Mouse (Mus musculus) midbrain, postnatal 0 days (tissue): ENCODE data around the gene Mxi1. TPM values are rescaled to one million over a fixed set of nuclear protein-coding genes. Genes with fewer than 3 reads are reported as not detected.
A peak's percentile ranks its signal among the peaks of the same experiment; 100 is the strongest.

ENCODE experiments used
- ATAC-seq: fragments of 200-750 bp; cut with Nextera tagmentation; 2 replicates; pipeline ENCODE4 v1.8.0; 2017; ENCODE audit warnings: moderate number of reproducible peaks, mild to moderate bottlenecking, moderate TSS enrichment, moderate library complexity; ENCODE audit not compliant: low FRiP score
- DNase-seq: peaks from one replicate; pipeline ENCODE4 v3.0.0-alpha.2; 2015; ENCODE audit warnings: low spot score
- H3K27ac ChIP-seq: fragments of 300-500 bp; sonication (generic); 2 replicates; pipeline ENCODE4 v1.5.1; 2014; ENCODE audit warnings: low read depth, mild to moderate bottlenecking, low read length, mixed read lengths
- H3K27me3 ChIP-seq: fragments of 300-500 bp; sonication (generic); 2 replicates; pipeline ENCODE4 v1.6.1; 2014; ENCODE audit warnings: low read length, control low read depth, mixed read lengths; ENCODE audit not compliant: insufficient read depth
- H3K36me3 ChIP-seq: fragments of 300-500 bp; sonication (generic); 2 replicates; pipeline ENCODE4 v1.6.1; 2014; ENCODE audit warnings: low read length, control low read depth, mixed read lengths; ENCODE audit not compliant: insufficient read depth
- H3K4me1 ChIP-seq: fragments of 300-500 bp; sonication (generic); 2 replicates; pipeline ENCODE4 v1.6.1; 2014; ENCODE audit warnings: mild to moderate bottlenecking, control low read depth, antibody characterized with exemption, low read length, mixed read lengths; ENCODE audit not compliant: insufficient read depth
- H3K4me2 ChIP-seq: fragments of 300-500 bp; sonication (generic); 2 replicates; pipeline ENCODE4 v1.6.1; 2014; ENCODE audit warnings: low read depth, mild to moderate bottlenecking, low read length, mixed read lengths; ENCODE audit not compliant: poor library complexity, severe bottlenecking
- H3K4me3 ChIP-seq: fragments of 300-500 bp; sonication (generic); 2 replicates; pipeline ENCODE4 v1.5.1; 2014; ENCODE audit warnings: low read depth, mild to moderate bottlenecking, low read length, moderate library complexity
- H3K9ac ChIP-seq: fragments of 300-500 bp; sonication (generic); replicated peaks from 2 replicates; pipeline ENCODE4 v1.6.1; 2014; ENCODE audit warnings: mild to moderate bottlenecking, low read length, moderate library complexity, mixed read lengths; ENCODE audit not compliant: poor library complexity, severe bottlenecking
- H3K9me3 ChIP-seq: fragments of 300-500 bp; sonication (generic); 2 replicates; pipeline ENCODE4 v1.6.1; 2016; ENCODE audit warnings: low read length, control low read depth
- CTCF ChIP-seq: IDR thresholded peaks from 2 replicates; pipeline ENCODE4 v1.5.1; 2016; ENCODE audit warnings: antibody characterized with exemption, mild to moderate bottlenecking
- WGBS: fragments of 180-500 bp; shearing (Covaris S2); extraction: QIAGEN DNeasy Blood & Tissue Kit; methylation state at CpG from one replicate; pipeline ENCODE4 v1.1.7; 2014; 5-methylcytosine and 5-hydroxymethylcytosine counted together
- polyA plus RNA-seq: library from polyadenylated mRNA; unstranded; fragments of >200 nt; fragmentation: Nextera tagmentation; extraction: Ambion mirVana; gene quantifications from 2 replicates; pipeline ENCODE4 v1.2.1, GENCODE M21; 2015
- total RNA-seq: library from RNA; depleted of rRNA; stranded (reverse); fragments of >200 nt; gene quantifications from 2 replicates; pipeline ENCODE4 v1.2.3, GENCODE M21; 2014

Mxi1 gene
- total and polyA plus RNA-seq, 2 experiments from 2014 or later = 37.7 to 49.2 TPM

GRCm38 (mm10) chr19:53331882-53332500 is 21.7 kb downstream of the Mxi1 start:
- H3K4me2 ChIP-seq = no peak overlapping the region
- H3K27ac ChIP-seq = no peak overlapping the region
- H3K36me3 ChIP-seq = peaks cover 4% of the 10 kb centered on the region; the same call in 1 of the 2 replicates
- no peak for DNase-seq
- no peak for ATAC-seq
- no peak overlapping the region for H3K9ac ChIP-seq
- TF ChIP-seq CTCF = no peak
- WGBS = 90% methylated on average over 21 of the region's 21 CpGs
- H3K4me1 ChIP-seq = no peaks in the 10 kb centered on the region
- no peaks in the 10 kb centered on the region for H3K27me3 ChIP-seq
- no peaks in the 10 kb centered on the region for H3K9me3 ChIP-seq
- no peak overlapping the region for H3K4me3 ChIP-seq

- TF ChIP-seq CTCF = no peak
- no peaks in the 10 kb centered on the region for H3K4me1 ChIP-seq
- H3K9me3 ChIP-seq = no peaks in the 10 kb centered on the region
- 90% methylated on average over 6 of the region's 6 CpGs for WGBS
- no peak overlapping the region for H3K4me3 ChIP-seq
- no peak for DNase-seq
- H3K27ac ChIP-seq = no peak overlapping the region
- H3K27me3 ChIP-seq = no peaks in the 10 kb centered on the region
- no peak overlapping the region for H3K9ac ChIP-seq
- no peak overlapping the region for H3K4me2 ChIP-seq
- no peak for ATAC-seq
- peaks cover 13% of the 10 kb centered on the region for H3K36me3 ChIP-seq
Observed at GRCm38 (mm10) chr19:53333730-53334129, 23.4 kb downstream of the Mxi1 start.

GRCm38 (mm10) chr19:53335241-53335640 is 24.9 kb downstream of the Mxi1 start:
- H3K4me2 ChIP-seq = no peak overlapping the region
- no peak overlapping the region for H3K27ac ChIP-seq
- H3K9me3 ChIP-seq = no peaks in the 10 kb centered on the region
- H3K36me3 ChIP-seq = peaks cover 13% of the 10 kb centered on the region
- no peaks in the 10 kb centered on the region for H3K27me3 ChIP-seq
- H3K4me1 ChIP-seq = no peaks in the 10 kb centered on the region
- no peak overlapping the region for H3K9ac ChIP-seq
- no peak for DNase-seq
- WGBS = 94% methylated on average over 9 of the region's 9 CpGs
- H3K4me3 ChIP-seq = no peak overlapping the region
- TF ChIP-seq CTCF = no peak
- no peak for ATAC-seq

GRCm38 (mm10) chr19:53340423-53340822 is 30.1 kb downstream of the Mxi1 start:
- DNase-seq (peak; percentile 62), ATAC-seq (no peak)
- Histone ChIP-seq H3K36me3 (peaks cover 9% of the 10 kb centered on the region; the same call in 1 of the 2 replicates), H3K27ac (no peak overlapping the region), H3K9ac (no peak overlapping the region), H3K27me3 (no peaks in the 10 kb centered on the region), H3K4me3 (peak overlapping the region; percentile 15; the same call in 1 of the 2 replicates), H3K4me1 (no peaks in the 10 kb centered on the region), H3K9me3 (no peaks in the 10 kb centered on the region), H3K4me2 (peak overlapping the region; percentile 28)
- TF ChIP-seq CTCF = no peak
- WGBS = 30% methylated on average over 6 of the region's 6 CpGs

GRCm38 (mm10) chr19:53343174-53343881 is 33.0 kb downstream of the Mxi1 start:
- H3K9me3 ChIP-seq = no peaks in the 10 kb centered on the region
- no peak overlapping the region for H3K9ac ChIP-seq
- no peaks in the 10 kb centered on the region for H3K4me1 ChIP-seq
- no peak overlapping the region for H3K4me3 ChIP-seq
- no peaks in the 10 kb centered on the region for H3K36me3 ChIP-seq
- no peak overlapping the region for H3K4me2 ChIP-seq
- 87% methylated on average over 13 of the region's 13 CpGs for WGBS
- no peaks in the 10 kb centered on the region for H3K27me3 ChIP-seq
- ATAC-seq (no peak), DNase-seq (no peak)
- no peak overlapping the region for H3K27ac ChIP-seq
- 0 out of 2 replicates have a peak, but pooled peaks have one; percentile 3 for TF ChIP-seq CTCF

GRCm38 (mm10) chr19:53344062-53344461 is 33.7 kb downstream of the Mxi1 start:
- no peak overlapping the region for H3K4me2 ChIP-seq
- H3K27ac ChIP-seq = no peak overlapping the region
- no peak overlapping the region for H3K4me3 ChIP-seq
- no peak for ATAC-seq
- TF ChIP-seq CTCF = no peak
- no peaks in the 10 kb centered on the region for H3K4me1 ChIP-seq
- no peak for DNase-seq
- no peak overlapping the region for H3K9ac ChIP-seq
- no peaks in the 10 kb centered on the region for H3K27me3 ChIP-seq
- H3K9me3 ChIP-seq = no peaks in the 10 kb centered on the region
- 83% methylated on average over 16 of the region's 16 CpGs for WGBS
- H3K36me3 ChIP-seq = no peaks in the 10 kb centered on the region
